Mouse (Mus musculus): ENCODE measurements at regions not wholly inside any gene's neighbourhood (a gene's known extent, or its start where the extent isn't known, plus 50 kb on each side); places are given as distances from the start of the nearest gene placed in this dataset.

DNA sequence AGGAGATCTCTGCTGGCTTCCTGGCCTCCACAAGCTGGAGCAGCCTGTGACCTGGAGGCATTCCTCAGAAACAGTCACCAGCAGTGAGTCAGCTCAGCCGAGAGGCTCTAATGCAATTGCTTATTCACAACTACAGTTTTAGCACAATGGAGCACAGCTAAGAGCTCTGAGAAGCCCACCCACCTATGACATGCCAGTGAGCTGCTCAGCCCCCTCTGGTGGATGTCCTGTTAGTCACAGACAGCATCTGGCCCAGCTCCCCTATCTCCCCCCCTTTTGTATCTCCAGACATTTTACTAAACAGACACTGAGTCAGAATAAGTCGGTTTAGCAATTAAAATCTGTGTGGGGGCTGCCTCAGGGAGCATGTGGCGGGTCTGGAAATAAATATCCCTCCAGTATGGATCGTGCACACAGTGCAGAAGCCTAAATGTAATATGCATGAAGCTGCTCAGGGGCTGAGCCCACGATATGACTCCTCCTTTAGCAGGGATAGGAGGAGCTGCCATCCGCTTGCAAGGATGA, 88.9 kb upstream of the Spred2 start:
- DNase-seq: no peak

GRCm38 (mm10) chr11:19838932-19839331, 85.2 kb upstream of the Spred2 start:
- no peak for DNase-seq

DNA sequence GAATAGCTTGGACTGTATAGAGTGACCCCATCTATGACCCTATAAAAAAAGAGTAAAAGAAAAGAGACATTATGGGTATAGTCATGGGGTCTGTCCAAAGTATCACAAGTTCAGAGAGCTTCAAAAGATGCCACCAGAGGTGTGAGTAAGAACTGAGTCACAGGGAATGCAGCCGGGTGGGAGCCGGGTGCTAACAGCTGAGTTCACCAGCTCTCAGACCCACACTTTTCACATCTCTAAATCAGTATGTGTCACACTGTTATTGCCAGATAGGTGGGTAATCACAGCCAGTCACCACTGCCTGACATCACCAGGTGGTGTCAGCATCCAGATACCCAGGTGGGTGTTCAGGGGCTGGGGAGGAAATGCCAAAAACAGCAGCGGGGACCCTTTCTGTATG, 81.1 kb upstream of the Spred2 start:
- no peak for DNase-seq

GRCm38 (mm10) chr11:19847910-19848309, 76.3 kb upstream of the Spred2 start:
- no peak for DNase-seq

DNA sequence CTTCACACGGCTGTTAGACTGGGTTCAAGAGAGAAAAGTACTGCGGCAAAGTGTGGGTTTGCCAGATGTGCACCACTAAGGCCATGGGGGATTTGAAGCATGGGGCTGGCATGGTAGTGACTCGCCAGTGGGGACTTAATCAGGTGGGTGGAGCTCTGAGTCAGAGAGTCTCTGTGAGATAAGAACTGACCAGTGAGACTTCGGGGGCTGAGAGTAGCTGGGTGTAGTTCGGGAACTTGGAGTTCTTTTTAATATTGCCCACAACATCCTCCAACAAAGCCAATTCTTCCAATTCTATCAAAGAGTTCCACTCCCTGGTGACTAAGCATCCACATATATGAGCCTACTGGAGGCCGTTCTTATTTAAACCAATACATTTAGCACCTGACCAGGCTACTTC, 75.8 kb upstream of the Spred2 start:
- DNase-seq: no peak

GRCm38 (mm10) chr11:19849347-19849811, 74.8 kb upstream of the Spred2 start:
- no peak for DNase-seq

DNA sequence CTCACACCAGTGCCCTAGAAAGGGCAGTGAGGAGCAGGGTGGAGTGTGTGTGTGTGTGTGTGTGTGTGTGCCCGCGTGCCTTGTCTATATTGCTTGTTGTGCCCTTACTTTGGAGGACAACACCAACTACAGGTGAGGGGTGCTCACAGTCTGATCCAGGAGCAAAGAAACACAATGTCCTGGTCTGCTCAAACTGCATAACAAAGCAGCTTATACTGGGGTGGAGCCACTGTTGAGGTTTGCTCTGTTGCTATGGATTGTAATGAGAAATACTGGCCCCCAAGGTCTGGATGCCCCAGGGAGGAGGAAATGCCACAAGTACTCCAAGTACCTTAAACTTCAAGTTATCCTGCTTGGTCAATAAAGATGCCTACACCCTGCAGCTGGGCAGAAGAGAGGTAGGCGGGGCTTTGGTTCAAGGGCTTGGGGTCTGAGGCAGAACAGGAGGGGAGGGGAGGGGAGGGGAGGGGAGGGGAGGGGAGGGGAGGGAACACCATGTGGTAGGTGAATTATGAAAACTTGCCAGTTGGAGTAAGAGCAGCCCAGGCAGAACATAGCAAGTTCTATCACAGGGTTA, 74.2 kb upstream of the Spred2 start:
- no peak for DNase-seq

DNA sequence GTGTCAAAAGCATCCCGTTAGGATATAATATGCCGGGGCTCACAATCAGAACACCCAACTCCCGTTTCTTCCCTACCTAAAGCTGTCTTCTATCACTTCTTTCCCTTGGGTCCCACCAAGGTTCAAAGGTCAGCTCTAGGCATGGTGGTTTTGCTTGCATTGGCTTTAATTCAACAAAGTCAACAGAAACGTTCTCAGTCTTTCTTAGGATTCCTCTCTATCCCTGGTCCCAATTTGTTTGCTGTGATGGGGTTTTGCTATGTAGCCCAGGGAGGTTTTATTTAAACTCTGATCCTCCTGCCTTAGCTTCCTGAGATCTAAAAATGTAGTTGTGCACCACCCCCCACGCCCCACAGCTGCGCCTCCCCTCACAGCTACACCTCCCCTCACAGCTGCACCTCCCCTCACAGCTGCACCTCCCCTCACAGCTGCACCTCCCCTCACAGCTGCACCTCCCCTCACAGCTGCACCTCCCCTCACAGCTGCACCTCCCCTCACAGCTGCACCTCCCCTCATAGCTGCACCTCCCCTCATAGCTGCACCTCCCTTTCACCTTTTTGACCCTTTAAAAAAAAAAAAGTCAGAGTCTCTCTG, 73.1 kb upstream of the Spred2 start:
- DNase-seq: no peak

- no peak for DNase-seq
Measured at GRCm38 (mm10) chr11:19861596-19861995, 62.6 kb upstream of the Spred2 start.

DNA sequence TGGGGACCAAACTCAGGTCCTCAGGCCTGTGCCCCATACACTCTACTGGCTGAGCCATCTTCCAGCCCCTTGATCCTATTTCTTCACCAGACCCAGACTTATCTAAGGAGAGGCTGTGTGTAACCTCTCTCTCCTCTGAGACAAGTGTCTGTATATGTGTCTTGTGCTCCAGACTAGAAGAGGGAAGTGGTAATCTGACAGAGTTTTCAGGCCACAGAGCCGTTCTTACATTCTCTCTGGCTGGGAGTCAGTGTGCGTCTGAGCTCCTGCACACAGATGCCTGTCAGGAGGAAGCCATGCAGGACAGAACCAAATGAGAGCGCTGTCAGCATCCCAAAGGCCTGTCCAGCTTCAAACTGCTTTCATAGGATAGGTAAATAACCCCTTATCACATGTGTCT, 60.8 kb upstream of the Spred2 start:
- no peak for DNase-seq

DNA sequence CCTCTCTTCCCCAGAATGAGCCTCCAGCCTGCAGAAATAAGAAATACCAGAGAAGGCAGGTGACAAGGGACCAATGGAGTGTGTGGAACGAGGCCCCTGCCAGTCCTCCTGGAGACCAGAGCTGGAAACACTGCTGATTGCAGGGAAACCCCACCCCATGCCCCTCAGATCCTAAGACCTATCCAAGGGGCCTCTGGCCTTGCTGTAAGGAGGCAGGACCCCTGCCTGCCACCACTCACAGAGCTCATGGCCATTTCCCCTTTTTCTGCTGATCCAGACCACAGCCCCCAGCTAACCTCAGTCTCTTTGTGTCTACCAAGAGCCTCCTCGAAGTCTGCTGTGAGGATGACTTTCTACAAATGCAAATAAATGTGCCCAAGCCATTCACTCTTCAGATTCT, 57.9 kb upstream of the Spred2 start:
- DNase-seq: no peak

DNA sequence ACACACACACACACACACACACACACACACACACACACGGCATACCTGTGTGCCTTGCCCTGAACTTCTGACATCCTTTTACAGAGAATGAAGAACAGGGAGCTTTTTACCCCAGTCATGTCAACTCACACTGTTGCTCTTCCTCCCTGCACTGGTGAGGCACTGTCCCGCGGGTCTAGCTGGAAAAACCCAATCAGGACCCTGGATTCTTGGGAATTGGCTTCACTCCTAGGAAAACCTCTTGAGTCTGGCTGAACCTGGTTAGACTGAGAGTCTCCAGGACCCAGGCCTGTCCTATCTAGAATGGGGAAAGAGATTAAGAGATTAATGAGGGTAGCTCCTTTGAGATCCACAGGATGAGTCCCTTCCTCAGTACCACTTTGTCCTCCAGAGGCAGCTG, 54.5 kb upstream of the Spred2 start:
- no peak for DNase-seq

DNA sequence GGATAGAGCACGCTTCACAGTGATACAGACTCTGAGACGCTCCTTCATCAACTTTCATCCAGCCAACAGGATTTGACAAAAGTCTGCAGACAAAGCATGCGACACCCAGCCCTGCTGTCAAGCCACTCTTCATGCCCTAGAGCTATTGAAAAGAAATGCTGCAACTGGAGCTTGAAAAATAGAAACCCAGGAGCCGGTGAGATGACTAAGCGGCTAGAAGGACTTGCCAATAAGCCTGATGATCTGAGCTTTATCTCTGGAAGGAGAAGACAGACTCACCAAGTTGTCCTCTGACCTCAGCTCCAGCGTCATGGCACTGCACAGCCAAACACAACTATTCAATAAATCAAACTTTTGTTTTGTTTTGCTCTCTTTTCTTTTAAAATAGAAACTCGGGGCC, 54.0 kb upstream of the Spred2 start:
- DNase-seq: no peak

DNA sequence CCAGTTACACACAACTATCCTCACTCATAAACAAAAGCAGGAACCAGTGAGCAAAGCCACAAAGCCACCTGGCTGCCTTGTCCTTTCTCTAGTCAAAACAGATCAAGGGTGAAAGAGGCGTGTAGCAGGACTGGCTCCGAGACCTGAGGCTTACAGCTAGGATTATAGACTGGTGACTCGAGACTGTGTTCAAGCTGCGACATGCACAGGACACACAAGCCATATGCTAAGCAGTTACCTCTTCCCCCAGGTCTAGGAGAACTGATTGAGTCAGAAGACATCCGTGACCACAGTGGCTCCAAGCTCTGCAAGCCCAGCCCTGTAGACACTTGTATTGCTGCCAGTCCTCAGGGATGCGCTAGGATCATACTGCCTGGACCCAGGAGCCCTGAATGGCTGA, 50.4 kb upstream of the Spred2 start:
- DNase-seq: no peak

Data from liver (tissue).